Mouse (Mus musculus) embryo, embryonic 10 days (tissue): ENCODE measurements around the gene Hagh.

Source experiments
- DNase-seq: peaks from one replicate; pipeline ENCODE4 v3.0.0-alpha.2; 2015; ENCODE audit warnings: low spot score

The Hagh gene

DNA sequence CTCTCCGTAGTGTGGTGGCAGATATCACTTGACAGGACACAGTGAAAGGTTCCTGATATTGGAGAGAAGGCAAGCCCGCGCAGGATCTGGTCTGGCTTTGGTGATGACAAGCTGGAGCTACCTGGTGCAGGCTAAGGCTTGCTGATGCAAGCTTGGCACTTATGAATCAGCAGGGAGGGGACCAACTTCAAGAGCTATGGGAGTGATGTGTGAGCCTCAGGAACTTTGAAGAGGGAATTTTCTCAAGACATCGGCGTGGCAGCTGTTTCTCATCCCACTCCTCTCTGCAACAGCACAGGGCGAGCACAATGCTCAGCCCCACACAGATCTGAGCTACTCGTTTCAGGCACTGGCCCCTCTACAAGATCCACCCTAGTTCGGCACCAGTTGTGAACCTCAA, at the start of gene Hagh:
Gene Hagh, plus strand, starts transcription at position 302 of the 400 bp plus-strand sequence.
- no peak for DNase-seq

DNA sequence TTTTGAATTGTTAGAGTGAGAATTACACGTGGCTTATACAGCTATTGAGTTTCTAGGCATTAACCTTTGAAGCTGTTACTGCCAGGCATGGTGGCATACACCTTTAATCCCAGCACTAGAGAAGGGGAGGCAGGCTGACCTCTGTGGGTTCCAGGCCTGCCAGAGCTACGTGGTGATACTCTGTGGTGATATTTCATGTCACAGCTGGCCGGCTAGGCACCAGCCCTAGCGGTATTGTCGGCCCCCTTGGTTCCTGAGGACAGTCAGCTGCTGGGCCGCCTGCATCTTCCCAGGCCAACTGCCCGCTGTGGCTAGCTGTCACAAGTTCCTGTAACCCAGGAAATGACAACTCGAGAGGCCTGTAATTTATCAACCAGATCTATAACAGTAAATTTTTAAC, 47.8 kb upstream of the Hagh start:
- DNase-seq: no peak

DNA sequence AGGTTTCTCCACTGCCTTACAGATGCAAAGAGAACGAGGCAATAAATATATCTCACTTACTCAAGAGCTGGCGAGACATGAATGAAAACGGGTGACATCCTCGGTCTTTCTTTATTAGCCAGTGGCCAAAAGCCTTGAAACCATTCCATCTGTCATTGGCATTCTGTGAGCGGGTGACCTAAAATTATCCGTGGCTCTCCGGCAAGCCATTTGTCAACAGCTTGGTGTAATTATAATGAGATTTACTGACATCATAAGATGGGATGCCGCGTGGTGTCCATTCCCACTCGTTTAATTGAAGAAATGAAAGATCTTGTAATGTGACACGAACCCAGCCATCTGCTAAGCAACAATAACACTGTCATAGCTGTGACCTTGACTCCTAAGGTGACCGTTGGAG, 45.2 kb upstream of the Hagh start:
- no peak for DNase-seq

DNA sequence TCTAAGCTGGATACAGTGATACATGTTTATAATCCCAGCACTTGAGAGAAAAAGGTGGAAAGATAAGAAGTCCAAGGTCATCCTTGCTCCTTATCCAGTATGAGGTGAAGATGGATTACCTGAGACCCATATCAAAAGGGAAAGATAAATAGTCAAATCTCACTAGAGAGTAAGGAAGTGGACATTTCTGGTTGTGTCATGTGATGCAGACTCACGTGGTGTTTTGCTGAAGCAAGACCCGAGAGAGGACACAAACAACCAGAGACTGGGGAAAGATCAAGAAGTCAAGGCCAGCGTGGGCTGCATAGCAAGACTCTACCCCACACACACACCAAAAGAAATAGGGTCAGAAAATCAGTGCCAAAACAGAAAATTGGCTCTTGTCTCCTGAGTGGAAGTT, 43.0 kb upstream of the Hagh start:
- no peak for DNase-seq

DNA sequence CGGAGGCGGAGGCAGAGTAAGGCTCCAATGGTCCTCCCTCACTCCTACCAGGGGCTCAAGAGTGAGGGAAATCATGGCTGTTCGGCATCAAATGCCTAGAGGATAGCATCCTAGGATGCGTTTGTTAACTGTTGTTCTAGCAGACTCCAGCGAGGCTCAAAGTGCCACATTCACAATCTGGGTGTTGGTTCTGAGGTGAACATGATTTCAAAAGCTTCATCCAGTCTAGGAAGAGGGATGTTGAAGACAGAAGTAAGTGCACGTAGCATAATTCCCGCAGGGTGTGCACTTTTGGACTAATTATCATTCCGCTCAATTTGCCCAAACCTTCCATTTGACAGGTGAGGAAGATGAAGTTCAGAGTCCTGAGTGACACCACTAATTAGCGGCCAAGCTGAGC, 41.7 kb upstream of the Hagh start:
- DNase-seq: no peak

DNA sequence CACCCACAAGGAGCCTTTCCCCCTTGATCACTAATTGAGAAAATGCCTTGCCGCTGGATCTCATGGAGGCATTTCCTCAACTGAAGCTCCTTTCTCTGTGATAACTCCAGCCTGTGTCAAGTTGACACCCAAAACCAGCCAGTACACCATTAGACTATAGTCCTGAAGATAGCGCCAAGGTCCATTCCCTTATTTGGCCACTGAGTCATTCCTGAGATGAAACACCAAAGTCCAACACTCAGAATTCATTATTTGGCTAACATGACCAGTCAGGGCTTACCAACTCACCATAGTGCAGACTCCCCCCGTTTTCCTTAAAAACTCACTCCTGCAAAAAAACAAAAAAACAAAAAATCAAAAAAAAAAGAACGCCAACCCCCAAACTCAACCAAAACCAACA, 40.5 kb upstream of the Hagh start:
- DNase-seq: no peak

DNA sequence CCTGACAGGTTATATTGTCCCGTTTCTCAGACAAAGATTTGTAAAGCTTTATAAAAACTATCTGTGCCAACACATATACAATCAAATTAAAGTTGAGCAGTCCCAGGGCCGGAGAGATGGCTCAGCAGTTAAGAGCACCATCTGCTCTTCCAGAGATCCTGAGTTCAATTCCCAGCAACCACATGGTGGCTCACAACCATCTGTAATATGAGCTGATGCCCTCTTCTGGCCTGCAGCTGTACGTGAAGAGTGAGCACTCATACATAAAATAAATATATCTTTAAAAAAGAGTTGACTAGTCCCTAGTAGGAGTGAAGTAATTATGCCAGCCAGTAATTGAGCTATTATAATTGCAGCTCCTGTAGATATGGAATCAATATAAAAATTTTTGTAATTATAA, 39.4 kb upstream of the Hagh start:
- DNase-seq: no peak

DNA sequence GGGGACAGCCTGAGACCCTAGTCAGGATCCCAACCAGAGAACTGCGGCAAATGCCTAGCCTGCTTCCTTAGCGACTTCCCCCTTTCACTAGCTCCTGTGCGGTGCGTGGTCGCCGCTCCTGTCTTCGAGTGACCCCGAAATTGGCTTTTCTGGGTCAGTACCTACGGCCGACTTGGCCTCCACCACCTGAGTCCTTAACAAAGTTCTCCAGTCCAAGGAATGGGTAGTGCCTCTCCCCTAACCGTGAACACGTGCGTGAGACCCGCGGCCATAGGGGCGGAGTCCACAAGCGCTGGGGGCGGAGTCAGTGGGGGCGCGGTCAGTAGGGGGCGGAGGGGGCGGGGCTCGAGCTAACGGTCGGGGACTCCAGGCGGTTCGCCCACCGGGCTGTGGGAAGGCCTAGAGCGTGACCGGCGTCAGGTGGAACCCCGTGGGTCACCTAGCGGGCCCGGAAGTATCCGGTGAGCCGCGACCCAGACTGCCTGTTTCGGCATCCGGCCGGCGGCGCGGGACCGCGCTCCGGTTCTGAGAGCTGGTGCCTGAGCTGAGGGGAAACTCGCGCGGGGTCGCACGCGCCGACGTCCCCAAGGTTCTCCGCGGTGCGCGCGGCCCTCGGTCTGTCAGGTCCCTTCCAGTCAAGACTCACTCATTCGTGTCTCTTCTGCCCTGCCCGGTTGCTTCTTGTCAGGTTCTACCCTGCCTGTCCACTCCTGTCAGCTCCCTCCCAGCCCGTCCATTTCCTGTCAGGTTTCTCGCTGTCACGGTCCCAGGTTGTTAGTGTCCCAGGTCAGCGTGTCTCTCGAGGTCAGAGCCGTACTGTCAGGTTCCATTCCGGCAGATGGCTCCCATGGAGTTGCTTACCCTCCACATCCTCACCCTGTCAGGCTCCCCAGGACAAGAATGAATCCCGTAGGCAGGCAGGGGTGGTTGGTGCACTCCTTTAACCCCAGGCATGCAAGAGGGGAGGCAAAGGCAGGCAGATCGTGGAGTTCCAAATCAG, 35.7 kb upstream of the Hagh start, which contains the start of gene Meiob:
Gene Meiob, plus strand, starts transcription at position 338 of the 1,000 bp plus-strand sequence.
- peak; percentile 83 for DNase-seq

DNA sequence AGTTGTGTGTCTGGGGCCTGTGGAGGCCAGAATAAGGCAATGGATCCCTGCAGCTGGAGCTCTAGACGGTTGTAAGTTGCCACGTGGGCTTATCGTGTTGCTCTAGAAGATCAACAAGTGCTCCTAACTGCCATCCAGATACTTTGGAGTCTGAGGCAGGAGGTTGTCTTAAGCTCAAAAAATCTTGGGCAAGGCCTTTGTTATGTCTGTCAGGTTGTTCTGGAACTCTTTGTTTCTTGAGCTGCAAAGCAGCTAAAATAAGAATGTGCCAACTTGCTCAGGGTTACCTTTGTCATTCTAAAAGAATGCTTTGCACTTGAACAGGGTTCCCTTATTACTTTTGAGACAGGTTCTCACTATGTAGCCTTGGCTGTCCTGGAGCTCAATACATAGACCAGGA, 28.7 kb upstream of the Hagh start:
- DNase-seq: no peak

DNA sequence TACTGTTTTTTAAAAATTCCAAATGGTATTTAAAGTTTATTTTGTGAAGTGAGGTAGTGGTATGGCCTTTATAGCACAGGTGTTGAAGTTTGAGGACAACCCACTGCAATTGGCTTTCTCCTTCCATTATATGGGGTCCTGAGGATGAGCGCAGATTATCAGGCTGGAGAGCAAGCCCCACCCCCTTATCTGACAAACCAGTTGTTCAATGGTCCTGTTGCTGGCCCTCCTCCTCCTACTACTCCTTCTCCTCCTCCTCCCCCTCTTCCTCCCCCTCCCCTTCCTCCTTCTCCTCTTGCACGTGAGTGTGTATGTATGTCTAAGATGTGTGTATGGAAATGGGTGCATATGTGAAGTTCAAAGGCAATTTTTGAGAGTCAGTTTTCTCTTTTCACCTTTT, 27.7 kb upstream of the Hagh start:
- DNase-seq: no peak

DNA sequence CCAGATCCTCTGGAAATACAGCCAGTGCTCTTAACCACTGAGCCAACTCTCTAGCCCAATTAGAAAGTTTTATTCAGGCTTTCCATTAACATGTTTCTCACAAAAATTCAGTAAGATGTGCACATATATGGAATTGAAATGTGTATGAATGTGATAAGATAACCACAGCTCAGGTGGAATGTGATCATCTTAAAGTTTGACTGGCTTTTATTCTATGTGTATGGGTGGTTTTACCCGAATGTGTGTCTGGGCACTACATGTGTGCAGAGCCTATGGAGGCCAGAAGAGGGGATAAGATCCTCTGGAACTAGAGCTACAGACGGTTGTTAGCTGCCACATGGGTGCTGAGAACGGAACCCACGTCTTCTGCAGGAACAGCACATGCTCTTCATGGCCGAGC, 24.7 kb upstream of the Hagh start:
- no peak for DNase-seq

DNA sequence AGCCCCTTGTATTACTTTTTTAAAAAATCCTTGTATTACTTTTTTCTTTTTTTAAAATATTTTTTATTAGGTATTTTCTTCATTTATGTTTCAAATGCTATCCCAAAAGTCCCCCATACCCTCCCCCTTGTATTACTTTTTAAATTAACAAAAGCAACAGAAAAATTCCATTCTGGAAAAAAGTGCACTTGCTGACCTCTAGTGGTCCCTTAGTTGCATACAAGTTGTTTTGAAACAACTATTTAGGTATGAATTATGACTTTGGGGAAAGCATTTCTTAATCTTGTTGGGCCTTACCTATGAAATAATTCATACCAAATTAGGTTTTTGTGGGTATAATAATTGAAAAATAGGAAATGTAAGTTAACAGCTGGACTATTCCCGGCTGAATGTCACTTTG, 22.4 kb upstream of the Hagh start:
- DNase-seq: no peak

DNA sequence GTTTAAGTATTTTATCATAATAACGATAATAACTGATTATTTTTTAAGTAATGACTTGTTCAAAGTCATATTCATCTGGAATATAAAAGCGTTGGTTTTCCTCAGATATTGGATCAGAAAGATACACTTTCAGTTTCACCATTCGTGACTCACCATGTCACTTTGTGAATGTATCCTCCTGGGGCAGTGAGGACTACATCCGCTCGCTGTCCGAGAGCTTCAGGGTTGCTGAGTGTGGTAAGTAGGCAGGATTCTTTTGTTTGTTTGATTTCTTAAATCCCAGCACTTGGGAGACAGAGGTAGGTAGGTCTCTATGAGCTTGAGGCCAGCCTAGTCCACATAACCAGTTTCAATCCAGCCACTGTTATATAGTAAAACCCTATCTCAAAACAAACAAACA, 21.8 kb upstream of the Hagh start:
- DNase-seq: no peak

DNA sequence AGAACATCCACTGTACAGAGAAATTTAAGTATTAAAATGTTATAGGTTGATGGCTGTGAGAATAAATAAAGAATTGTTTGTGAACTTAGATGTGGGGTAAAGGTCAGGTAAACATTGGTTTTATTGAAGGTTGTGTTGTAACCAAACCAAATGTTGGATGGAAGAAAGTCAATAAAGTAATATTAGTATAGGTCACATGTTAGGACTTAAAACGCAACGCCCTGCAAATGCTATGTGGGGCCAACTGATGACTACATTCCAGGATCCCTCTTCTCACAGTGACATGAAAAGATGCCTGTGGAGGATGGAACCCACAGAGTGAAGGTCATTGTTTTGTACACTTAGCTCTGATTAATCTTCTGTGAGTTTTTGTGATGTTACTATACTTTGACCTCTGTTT, 20.5 kb upstream of the Hagh start:
- no peak for DNase-seq

DNA sequence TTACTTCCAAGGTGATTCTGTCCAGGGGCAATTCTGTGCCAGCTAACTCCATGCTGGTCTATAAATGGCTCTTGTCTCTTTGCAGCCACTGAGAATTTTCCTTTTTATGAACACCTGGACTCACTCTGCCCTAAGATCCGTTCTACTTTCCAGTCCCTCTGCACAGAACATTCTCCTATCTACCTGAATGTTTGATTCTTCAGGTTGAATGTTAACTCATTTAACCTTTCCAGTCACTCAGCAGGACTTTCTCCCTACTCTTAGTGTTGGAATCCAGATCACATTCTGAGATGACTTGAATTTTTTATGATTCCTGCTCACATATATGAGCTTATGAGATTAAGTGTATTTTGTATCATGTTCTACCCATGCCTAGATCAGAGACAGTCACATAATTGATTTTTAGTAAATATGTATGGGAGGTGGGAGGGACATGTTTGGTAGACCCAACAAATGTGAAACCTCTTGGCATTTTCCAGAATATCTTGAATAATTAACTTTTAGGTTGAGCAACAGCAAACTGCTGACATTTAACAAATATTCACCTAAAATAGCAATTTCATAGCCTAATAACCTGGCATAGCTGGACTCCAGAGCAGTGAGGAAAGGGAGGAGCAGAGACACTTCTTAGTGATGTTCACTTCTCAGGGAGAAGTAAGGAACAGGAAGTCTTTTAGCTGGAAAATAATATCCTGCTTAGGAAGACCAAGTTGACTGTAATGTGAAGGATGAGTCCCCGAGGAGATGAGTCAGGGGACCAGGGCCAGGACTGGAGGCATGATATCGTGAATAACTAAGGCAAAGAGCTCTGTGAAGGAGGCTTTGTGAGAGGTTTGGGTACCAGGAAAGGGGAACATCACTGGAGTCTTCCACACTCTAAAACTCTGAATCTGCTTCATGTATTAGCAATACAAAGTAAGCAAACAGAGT, 18.3 kb upstream of the Hagh start:
- no peak for DNase-seq

DNA sequence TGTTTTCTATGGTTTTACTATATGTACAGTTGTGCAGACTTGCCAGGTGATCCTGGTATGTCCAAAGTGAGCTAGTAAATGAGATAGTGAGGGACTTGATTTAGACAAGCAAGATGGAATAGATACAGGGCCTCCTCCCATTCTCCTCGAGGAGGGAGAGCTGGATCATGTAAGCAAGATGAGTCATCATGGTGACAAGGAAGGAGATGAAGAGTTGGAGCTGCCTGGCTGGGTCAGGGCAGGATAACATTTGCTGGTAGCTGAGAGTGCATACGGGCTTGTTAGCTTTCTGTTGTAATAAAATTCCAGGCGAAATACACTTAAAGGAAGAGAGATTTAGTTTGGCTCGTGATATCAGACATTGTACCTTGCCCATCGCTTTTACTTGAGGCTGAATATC, 398 bp downstream of the Hagh start:
- no peak for DNase-seq

DNA sequence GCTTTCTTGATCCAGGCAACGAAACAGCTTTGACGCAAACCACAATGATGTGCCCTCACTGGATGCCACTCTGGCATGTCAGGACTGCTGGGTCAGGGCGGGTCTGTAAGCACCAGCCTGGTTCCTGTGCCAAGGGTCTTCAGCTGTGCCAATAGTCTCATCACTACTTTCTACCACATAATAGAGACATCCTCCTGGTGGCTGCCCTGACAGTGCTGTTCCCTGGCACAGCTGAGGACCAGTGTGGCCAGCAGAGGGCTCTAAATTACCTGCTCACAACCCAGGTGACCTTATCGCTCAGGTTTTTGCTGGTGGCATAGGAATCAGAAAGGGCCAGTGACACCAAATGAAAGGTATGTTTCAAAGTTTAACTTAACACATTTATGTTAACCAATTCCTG, 1.2 kb downstream of the Hagh start:
- peak; percentile 29 for DNase-seq

DNA sequence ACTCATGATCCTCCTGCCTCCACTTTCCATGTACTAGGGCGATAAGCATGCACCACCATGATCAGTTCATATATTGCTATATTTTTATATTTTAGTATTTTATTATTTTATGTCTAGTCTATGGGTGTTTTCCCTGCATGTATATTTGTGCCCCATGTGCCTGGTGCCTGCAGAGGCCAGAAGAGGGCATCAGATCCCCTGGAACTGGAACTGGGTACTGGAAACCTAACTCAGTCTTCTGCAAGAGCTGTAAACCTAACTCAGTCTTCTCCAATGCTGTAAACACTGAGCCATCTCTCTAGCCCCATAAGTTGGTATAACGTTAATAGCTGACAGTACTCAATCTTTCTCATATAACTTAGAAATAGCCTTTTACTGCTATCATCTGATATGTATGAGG, 2.7 kb downstream of the Hagh start:
- no peak for DNase-seq

DNA sequence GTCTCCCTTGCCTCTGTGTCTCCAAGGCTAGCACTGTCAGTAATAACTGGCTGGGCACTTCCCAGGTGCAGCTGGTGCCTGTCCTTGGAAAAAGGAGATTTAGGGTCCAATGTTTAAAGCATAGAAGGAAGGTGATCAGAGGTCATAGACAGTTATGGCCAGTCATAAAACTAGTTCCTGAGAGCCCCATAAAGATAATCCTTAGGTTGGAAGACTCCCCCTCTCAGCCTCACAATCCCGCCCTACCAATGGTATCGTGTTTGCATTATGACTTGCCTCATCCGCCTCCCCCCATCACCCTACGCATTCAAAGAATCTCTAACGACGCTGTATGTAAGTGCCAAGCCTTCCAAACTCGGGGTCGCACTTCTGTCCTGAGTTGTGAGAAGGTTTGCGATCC, 4.6 kb downstream of the Hagh start:
- no peak for DNase-seq

DNA sequence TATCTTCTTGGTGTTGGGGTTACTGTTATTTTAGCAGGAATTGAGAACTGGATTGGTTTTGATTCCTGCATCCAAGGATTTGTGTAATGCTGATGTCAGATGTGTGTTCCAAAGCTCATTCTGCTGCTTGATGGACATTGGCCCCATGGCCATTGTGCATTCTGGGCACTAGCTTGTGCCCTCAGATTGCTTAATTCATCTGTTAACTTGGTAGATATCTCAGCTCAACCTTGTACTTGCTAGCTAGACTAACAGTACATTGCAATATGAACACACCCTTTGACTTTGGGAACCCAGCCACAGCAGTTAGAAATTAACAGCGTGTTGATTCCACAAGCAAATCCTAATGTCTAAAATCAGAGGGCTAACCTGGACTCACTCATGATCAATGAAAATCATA, 7.4 kb downstream of the Hagh start:
- no peak for DNase-seq

DNA sequence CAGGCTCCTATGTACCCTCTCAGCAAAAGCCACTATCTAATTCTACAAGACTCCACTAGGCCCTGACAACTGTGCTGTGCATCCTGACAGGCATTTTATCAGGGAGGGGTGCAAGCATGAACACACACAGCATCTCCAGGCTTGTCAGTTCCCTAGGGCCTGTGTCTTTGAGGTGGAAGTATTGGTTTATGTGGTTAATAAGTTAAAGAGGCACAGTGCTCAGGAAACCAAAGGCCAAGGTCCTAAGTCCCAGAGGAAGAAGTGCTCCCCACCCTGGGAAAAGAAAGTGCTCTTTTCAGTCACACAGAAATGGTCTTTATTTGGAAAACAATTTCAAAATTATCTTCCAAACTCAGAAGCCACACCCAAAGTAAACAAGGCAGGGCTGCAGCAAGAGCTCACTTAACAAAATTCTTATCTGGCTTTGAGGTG, 8.7 kb downstream of the Hagh start:
- no peak for DNase-seq

DNA sequence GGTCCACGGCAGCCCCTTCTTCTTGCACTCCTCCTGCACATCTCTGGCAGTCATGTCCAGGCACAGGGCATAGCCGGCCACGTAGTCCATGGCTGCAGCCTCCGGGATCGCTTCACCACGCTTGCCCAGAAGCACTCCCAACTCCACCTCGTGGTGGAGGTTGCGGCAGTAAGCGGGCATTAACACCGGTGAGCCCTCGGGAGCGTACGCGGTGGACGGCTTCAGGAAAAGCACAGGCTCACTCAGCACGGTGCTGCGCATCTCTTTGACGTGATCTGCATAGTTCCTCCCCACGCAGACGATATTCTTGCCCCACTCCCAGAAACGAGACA, 9.8 kb downstream of the Hagh start:
- DNase-seq: peak; percentile 74
